Mouse (Mus musculus) urinary bladder, postnatal 36 days (tissue): ENCODE measurements at regions not wholly inside any gene's neighbourhood (a gene's known extent, or its start where the extent isn't known, plus 50 kb on each side); places are given as distances from the start of the nearest gene placed in this dataset.

ENCODE experiments used
- DNase-seq, 2 experiments: peaks; one replicate each; pipeline ENCODE4 v3.0.0; 2022; ENCODE audit warnings: low spot score in 2 of 2, mixed read lengths in 1 of 2

DNA sequence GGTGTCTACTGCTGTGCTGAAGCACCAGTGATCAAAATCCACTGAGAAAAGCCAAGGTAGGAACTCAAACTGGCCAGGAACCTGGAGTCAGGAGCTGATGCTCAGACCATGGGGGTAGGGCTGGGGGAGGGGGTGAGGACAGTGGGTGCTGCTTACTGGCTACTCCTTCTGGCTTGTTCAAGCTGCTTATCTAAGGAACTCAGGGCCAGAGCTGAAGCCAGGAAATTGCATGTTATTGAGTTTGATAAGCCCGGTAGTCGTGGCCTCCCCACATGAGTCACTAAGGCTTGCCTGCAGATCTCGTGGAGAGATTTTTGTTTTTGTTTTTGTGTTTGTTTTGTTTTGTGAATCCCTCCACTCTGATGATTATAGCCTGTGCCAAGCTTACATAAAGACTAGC lies 65.9 kb downstream of the Tmem215 start:
- no peak for DNase-seq

DNA sequence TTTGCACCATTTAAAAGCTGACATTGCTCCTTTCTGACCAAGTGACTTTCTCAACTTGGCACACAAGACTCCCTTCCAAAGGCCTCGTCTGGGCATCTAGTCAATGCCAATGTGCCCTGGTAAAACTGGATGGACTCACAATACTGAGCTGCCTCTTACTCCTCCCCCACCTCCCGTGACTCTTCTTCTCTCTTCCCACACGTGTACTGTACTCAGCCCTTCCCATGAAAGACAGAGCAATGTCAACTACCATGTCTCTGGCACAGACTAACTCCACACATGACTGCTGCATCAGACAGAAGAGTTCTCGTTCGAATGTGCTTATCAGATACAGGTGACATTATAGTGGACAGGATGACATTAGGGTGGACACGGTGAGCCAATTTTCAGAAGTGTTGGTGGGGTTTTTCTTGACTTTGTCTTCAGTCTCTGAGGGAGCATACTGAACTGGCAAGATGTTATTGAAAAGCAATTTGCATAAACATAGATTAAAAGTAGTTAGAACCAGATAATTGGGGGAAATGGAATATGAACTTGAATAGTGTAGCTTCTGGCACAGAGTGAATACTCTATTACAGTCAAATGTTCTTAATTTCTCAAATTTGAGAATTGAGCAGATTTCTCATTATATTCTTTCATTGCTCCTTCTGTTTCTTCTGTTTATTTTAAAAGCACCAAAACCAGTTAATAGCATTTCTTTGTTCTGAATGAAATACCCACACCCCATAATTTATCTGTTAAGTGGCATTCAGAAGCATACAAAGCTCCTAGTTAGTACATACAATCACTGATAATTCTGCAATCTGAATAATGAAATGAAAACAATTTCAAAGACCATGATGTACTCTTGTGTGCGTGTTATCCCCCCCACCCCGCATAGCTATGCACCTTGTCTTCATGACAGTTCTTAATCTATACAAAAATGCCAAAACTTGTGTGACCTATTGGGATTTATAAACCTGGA lies 71.4 kb downstream of the Tmem215 start:
- no peak for DNase-seq

DNA sequence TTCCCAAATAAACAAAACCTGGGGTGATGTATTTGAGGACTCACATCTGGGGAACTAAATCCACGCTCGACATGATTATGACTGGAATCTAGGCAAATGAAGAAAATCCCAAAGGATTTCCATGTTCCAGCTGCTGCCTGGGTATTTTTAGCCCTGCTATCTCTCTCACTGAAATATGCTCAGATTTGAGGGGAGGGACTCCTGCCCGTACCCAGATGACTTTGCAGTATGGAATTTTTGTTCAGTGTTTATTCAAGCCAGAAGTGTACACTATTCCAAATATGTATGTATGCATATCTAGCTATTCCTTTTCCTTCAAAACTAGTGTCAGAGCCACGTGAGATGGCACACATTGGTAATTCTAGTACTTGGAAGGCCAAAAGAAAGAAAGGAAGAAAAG lies 72.1 kb downstream of the Tmem215 start:
- DNase-seq, result no peak

DNA sequence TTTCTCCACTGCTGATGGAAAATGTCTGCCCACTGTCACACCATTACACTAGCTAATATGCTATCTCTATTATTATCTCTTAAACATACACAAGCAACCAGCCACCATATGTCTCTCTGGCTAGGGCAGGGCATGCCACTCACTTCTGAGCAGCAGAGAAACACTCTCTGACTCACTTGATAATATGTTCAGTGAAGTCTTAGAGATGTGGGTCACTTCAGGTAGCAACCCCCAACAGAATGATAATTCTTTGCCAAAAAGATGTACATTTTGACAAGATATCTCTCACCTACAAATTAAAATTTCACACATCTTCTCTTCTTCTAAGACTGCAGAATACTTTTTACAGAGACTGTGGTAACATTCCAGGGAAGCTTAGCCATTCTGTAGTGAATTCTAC lies 72.8 kb downstream of the Tmem215 start:
- no peak for DNase-seq

DNA sequence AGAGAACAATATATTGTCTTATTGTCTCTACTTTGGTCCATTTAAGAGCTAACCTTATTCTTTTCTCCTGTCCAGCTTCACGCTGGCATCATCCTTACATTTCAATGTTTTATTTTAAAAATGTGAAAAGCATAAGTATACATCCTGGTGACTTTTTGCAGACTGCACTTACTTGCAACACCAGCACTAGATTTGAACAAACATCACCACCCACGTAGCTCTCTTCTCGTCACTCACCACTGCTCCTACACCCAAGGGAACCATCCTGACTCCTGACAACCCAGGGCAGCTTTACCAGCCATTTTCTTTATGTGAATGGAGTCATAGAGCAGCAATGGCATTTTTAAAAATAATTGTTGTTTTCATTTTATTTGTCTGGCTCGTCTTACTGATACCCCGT lies 73.7 kb downstream of the Tmem215 start:
- DNase-seq, result no peak

DNA sequence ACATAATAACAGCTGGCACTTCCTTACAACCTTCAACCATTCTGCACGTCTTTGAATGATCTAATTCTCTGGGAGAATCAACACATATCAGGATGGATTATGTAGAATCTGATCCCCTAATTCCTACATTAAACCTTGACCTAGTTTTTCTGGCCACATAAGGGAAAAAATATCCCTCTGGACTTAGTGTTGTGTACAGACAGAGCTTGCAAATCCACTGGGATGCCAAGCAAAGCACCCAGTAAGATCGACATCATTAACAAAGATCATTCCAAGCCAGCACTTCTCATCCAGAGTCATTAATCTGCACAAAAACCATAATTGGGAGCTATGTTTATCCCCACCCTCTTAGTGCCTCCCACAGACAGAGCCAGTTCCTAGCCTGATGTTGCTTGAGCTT lies 87.8 kb downstream of the Tmem215 start:
- no peak for DNase-seq

DNA sequence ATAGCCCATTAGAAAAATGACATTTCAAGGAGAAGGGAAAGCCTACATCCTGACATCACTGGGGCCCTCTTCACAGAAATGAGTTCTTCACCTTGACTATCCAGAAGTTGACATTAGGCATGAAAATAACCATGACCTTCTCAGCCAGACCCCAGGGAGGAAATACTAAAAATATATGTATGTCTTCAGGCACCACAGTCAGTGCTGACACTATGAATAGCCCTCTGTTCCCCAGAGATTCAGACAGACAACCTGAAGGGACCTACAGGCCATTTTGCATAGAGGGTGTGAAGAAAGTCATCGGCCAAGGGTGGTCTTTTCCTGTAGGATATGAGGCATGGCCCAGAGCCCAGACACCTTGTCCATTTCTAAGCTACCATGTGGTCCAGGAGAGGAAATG lies 101.3 kb downstream of the Tmem215 start:
- DNase-seq, result no peak

DNA sequence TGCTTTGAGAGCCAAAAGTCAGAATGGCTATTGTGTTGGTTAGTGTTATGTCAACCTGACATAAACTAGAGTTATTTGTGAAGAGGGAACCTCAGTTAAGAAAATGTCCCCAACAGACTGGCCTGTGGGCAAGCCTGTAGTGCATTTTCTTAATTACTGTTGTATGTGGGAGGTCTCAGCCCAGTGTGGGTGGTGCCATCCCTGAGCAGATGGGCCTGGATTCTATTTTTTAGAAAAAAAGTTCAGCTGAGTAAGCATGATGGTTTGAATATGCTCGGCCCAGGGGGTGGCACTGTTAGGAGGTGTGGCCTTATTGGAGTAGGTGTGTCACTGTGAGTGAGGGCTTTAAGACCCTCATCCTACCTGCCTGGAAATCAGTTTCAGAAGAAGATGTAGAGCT lies 104.0 kb downstream of the Tmem215 start:
- DNase-seq, result no peak

DNA sequence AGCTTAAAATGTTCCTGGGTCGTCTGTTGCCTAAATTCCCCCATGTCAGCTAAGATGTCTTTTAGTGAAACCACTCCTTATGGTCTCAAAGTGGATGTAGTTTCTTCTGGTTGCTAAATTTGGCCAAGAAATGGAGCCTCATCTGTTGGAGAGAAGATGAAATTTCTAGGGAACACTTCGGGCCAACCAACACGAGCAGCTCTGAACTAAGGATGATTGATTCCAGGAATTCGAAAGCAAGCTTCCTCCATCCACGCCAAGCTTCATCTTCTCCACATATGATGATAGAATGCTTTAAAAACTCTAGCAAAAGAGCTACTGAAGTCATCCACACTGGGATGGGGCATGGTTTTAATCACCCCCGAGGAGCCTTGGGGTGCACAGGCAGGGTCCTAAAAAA lies 112.5 kb downstream of the Tmem215 start:
- no peak for DNase-seq

DNA sequence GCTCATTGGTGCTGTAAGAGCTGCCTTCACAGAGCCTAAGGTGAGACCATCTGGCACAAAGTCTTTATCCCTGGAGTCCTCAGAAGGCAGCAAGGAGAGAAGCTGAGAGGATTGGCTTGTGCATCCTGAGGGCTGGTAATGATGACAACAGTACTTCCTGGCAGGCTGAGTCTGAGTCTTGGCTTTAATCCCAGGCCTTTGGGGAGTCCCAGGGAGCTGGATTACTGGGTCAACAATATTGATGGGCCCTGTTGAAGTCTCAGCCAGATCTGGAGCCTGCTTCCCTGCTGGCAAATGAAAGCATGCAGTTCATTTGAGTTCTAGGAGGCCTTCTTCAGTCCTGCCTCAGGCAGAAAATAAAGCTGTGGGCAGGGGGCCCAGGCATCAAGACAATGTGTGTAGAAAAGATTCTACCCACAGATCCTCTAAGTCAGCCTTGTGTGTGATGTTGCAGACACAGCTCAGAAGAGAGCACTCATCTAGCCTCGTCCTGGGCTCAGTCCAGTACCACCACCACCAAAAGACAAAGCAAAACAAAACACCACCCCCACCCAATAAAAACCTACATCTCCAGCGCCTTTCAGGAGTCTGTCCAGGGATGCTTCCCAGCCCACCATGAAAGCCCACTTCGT lies 113.1 kb downstream of the Tmem215 start:
- peak in 1 of 2 experiments; percentile 30 for DNase-seq

DNA sequence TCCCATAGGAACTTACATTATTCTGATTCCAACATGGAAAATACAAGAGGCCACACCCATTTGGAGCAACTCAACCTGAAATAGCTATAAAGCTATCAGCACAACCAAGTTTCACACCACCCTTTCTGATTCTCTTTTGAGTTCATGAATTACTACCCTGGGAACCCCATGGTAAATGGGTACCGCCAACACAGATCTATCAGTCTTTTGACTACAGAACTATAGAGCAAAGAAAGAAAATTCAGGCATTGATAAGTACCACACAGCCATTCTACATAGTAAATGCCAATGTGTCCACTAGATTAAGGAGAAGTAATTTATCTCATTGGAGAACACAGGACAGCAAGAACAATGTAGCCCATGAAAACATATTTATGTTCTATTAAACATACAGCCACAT lies 114.1 kb downstream of the Tmem215 start:
- DNase-seq, result no peak

DNA sequence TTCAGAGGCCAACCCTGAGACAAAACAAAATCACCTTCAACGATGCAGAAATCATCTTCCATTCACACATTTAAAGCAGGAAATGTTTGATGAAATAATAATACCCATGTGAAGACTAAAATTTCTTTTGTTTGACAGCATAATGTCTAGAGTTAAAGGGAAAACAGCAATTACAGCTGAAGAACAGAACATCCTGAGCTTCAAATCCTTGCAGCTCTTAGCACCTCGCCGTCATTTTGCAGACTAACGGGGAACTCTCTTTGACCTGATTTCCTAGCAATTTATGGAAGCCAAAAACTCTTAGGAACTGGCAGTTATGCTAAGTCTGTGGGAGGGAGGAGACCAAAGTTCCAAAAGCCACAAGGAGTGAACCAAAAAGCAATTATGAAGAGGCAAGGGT lies 115.3 kb downstream of the Tmem215 start:
- no peak for DNase-seq

DNA sequence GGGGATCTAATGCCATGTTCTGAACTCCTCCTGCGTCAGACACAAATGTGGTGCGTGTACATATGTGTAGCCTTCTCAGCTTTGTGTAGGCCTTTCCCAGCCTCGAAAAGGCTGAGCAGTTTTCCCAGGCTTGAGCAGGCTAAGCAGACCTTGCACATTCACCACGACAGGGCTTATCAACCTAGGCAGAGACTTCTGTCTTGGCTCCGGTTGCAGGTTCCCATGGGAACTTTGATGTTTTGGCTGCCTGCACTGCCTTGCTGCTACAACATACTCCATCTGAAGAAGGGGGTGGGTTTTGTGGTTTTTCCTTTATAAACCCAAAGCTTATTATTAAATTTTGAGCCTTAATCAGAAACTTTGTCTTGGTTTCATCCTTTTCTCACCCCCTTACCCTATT lies 109.2 kb downstream of the Aptx start:
- DNase-seq, result no peak

DNA sequence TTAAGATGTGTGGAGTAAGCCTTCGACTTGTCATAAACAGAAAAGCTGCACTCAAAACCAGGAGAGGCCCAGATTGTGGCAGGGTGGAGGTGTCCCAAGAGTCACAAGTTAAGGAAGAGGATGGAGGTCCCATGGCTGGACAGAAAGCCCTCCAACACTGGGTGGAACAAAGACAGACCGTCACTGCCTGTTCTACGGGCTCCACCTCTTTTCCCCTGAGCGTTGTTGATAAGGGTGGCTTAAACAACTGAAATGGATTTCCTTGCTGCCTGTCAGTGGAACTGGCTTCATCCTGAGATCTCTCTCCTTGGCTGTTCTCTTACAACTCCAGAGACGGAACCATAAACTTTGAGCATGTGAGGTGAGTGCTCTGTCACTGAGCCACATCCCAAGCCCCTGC lies 78.0 kb downstream of the Aptx start:
- DNase-seq, result no peak

DNA sequence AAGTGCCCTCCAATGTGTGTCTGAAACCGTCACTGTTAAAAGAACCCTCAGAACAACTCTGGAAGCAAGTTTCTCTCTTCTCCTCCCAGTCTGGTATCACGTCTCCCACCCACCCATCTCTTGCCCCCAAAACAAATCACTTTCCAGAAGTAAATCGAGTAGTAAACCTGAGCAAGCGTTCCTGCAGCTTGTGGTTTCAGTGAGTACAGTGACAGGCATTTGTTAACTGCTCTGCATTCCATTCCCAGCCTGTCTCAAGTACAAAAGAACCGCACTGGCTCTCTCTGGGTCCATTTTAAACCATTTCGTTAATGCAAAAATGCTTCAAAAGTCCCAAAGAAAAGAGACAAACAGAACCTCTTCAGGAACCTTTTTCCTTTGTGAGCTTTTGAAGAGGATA lies 77.1 kb downstream of the Aptx start:
- DNase-seq, result no peak
